Mouse (Mus musculus): ENCODE results near the gene Sh2d4b. TPM values are rescaled to one million over a fixed set of nuclear protein-coding genes. Genes with fewer than 3 reads are reported as not detected.
A peak's percentile ranks its signal among the peaks of the same experiment; 100 is the strongest.

Gene Sh2d4b
- total RNA-seq, 2 experiments from 2014 or later = 5.8 to 6.7 TPM

DNA sequence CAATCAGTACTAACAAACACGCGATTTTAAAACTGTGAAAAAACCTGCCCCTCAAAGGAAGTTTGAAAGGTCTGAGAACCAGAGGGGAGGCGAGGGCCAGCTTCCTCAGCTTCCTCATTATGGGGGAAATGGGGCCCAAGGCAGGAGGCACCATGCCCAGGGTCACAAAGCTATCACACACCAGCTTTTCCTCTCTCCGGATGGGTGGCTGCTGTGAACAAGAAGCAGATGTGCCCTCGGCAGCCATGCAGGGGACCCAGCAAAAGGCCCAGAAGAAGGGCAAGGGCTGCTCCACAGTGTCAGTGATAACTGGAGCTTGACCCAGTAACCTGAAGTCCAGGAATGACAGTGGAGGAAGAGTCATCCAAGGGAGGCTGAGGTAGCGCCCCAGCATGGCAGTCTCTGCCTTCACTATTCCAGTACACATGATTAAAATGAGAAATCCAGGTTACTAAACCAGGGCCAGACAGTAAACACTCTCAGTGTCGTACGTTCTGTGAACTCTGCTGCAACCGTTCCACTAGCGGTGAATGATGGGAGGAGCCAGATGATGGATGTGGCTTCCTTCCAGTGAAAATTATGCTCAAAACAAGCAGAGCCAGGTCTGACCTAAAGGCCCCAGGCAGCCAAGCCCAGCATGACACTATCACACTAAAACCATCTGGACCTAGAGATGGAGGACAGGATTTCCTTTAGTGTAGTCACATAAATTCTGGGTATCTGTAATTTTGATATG is 31.5 kb upstream of the Sh2d4b start:
- DNase-seq (ENCODE audit: extremely low spot score in 1 of 2, low spot score in 2 of 2) = no peak
- Histone ChIP-seq H3K4me3 (no peak overlapping the region), H3K27ac (peak overlapping the region; percentile 20; the same call in 1 of the 2 replicates)
- no peak for TF ChIP-seq CTCF (IDR thresholded peaks at IDR 0.05)
- intact Hi-C loops (cut with DNase I) = no loop called here

DNA sequence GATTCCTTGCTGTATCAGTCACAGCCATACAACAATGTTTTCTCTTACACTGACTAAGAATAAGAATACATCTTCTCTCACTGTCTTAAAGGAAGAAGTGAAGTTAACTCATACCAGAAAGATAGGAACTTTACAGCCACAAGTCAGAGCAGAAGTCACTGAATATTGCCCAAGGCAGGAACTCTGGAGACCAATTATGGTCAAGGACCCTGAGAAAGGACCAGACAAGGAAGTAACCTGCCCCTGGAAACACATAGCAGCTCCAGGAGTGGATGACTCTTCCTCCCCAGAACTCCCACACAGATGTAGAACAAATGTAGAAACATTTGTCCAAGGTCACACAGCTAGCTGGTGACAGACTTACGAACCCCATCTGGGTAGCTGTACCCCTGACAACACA is 28.2 kb upstream of the Sh2d4b start:
- intact Hi-C loops (cut with DNase I) = no loop called here
- Histone ChIP-seq H3K27ac (no peak overlapping the region), H3K4me3 (no peak overlapping the region)
- DNase-seq (ENCODE audit: extremely low spot score in 1 of 2, low spot score in 2 of 2) = no peak
- no peak for TF ChIP-seq CTCF (IDR thresholded peaks at IDR 0.05)

DNA sequence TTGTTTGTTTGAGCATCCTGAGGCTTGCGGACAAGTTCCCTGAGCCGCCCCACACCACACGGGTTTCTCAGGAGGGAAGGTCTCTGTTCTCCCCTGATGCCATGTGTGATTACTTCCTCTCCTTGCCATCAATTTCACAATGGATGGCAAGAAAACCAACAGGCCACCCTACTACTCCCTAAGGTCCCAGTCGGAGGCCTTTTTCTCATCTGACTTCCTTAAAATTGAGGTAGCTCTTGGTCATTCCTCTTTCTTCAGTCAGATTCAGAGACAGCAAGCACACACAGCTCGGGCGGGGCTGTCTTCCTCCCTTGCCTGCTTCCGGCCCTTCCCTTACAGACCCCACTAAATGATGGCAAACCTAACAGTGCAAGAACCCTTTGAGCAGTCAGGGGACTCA is 26.5 kb upstream of the Sh2d4b start:
- no peak for TF ChIP-seq CTCF (IDR thresholded peaks at IDR 0.05)
- no peak for DNase-seq (ENCODE audit: extremely low spot score in 1 of 2, low spot score in 2 of 2)
- intact Hi-C loops (cut with DNase I) = no loop called here

DNA sequence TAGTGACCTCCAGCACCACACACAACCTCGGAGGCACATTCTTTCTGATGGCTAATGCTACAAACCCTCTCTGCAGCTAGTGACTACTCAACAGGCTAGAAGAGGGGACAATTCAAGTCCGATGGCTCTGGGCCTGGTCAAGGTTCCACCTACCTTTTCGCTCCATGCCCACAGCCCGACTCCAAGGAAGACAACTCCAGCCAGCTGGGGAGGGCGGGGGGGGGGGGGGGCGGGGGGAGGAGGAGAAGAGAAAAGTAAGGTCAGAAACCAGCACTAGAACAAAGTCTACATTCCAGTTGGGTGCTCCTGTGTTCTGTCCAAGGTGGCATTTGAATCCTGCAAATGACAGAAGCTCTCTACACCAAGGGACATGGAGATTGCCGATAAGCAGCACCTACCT is 25.4 kb upstream of the Sh2d4b start:
- intact Hi-C loops (cut with DNase I) = no loop called here
- no peak for DNase-seq (ENCODE audit: extremely low spot score in 1 of 2, low spot score in 2 of 2)
- no peak overlapping the region for H3K4me3 ChIP-seq
- TF ChIP-seq CTCF (IDR thresholded peaks at IDR 0.05) = no peak
- H3K27ac ChIP-seq = no peak overlapping the region

More for the DNA sequence above, 26.5 kb upstream of the Sh2d4b start:
- Histone ChIP-seq H3K4me3 (no peak overlapping the region), H3K27ac (no peak overlapping the region; the same call in 1 of the 2 replicates)

DNA sequence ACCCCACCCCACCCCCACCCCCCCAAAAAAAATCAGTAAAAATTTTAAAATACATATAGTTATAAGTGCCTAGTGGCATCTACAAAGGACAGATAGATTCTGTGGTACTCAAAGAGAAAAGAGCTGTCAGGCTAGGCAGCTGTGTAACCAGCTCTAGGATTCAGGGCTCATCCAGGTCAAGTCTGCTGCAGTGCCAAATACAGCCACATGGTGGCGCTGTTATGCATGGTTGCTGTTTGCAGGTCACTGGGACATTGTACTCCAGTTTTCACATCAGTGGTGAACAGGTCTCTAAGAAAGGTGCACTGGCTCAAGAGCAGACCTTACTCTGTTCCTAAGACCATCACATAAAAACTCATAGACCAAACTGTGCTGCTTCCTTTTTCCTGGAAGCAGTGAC is 24.6 kb upstream of the Sh2d4b start:
- Histone ChIP-seq H3K4me3 (no peak overlapping the region), H3K27ac (no peak overlapping the region)
- intact Hi-C loops (cut with DNase I) = loop anchor here (1.0 to 2.0 kb wide), 3 partner anchors 49 to 115 kb away; partner anchors contain the start of gene Tspan14
- peak; percentile 99 for TF ChIP-seq CTCF (IDR thresholded peaks at IDR 0.05)
- DNase-seq (ENCODE audit: extremely low spot score in 1 of 2, low spot score in 2 of 2) = peak; percentile 84 to 93

DNA sequence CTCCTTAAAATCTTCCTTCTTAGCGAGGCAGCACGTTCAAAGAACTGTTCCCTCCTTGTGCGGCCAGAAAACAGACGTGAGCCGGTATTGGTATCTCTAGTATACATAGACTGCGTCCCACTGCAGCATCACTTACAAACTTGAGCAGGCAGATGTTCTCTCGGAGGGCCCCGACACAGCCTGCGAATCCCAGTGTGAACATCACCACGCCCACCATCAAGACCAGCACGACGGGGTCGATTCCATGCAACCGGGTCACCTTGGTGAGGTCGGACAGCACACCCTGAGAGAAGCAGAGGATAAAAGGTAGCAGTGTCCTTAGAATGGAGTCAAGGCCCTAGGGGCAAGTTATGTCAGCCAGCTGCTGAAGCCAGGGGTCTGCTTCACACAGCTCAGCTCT is 23.6 kb upstream of the Sh2d4b start:
- DNase-seq (ENCODE audit: extremely low spot score in 1 of 2, low spot score in 2 of 2) = no peak
- TF ChIP-seq CTCF (IDR thresholded peaks at IDR 0.05) = no peak
- intact Hi-C loops (cut with DNase I) = loop anchor here (1.0 to 2.0 kb wide), 3 partner anchors 50 to 116 kb away; partner anchors contain the start of gene Tspan14
- Histone ChIP-seq H3K27ac (no peak overlapping the region), H3K4me3 (no peak overlapping the region)

DNA sequence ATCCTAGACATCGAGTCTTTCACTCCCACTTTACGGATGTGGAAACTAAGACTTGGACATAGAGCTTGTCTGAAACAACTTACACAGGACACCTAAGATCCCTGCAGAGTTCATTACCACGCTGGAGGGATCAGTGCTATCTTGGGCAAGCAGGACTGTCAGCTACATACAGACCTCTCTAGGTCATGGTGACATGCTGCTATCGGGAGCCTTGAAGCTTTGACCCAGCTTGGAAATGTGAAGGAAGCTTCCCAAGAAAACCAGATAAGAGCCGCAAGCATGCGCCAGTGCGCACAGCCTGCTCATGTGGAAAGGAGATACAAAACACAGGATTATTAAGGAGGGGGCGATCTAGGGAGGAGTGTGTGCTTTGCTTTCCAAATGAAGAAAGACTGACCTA is 22.8 kb upstream of the Sh2d4b start:
- DNase-seq (ENCODE audit: extremely low spot score in 1 of 2, low spot score in 2 of 2) = no peak
- TF ChIP-seq CTCF (IDR thresholded peaks at IDR 0.05) = no peak
- Histone ChIP-seq H3K4me3 (no peak overlapping the region), H3K27ac (no peak overlapping the region)
- intact Hi-C loops (cut with DNase I) = loop anchor here (2.0 kb wide), 2 partner anchors 51 to 117 kb away; partner anchors contain the start of gene Tspan14

DNA sequence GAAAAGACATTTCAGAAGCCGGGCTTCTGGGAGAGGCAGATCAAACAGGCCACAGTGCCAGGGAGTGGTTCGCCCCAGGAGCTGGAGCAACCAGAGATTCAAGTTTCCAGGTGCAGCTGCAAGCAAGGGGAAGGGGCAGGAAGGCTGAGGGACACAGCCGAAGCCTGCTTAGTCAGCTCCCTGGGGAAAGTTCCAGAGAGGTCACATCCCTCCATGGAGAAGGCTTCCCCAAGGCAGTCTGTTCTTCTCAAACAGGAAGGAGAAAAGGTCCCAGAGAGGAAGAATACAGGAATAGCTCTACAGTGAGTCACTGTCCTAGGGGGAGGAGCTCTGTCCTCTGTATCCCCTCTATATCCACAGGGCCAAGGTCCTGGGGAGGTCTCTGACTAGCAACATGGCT is 21.6 kb upstream of the Sh2d4b start:
- H3K4me3 ChIP-seq = no peak overlapping the region
- H3K27ac ChIP-seq = no peak overlapping the region
- intact Hi-C loops (cut with DNase I) = no loop called here
- TF ChIP-seq CTCF (IDR thresholded peaks at IDR 0.05) = no peak
- no peak for DNase-seq (ENCODE audit: extremely low spot score in 1 of 2, low spot score in 2 of 2)

DNA sequence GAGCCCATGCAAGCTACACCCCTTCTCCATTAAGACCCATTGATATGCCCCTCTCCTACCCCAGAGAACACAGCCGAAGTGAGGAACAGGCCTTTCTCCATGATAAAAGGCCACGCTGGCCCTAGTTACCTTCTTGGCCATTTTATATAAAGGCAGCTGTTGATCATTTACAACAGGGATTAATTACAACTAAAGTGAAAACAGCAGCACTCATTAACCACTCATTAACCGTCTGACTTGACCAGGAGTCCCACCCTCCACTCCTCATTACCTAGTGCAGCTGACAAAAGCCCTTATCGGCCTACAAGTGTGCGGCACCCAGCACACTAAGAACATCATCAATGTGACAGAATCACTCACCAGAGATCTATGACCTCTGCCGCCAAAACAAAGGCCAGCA is 20.6 kb upstream of the Sh2d4b start:
- Histone ChIP-seq H3K4me3 (no peak overlapping the region), H3K27ac (no peak overlapping the region)
- no peak for TF ChIP-seq CTCF (IDR thresholded peaks at IDR 0.05)
- DNase-seq (ENCODE audit: extremely low spot score in 1 of 2, low spot score in 2 of 2) = no peak
- intact Hi-C loops (cut with DNase I) = no loop called here

DNA sequence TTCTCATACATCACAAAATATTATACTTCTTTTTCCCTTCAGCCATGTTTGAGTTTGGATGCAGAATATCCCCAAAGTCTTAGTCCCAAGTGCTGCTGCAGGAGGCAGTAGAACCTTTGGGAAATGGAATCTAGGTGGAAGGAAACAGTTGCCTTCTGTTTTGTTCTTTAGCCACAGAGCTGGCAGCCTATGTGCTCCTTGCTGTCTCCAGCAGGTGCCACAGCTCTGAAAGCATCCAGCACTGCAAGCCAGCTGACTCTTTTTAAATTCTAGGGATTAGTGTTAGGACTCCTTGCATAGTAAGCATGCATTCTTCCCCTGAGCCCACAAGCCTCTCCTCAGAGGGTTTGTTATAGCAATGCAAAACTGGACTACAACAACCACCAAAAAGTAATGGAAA is 18.5 kb upstream of the Sh2d4b start:
- intact Hi-C loops (cut with DNase I) = no loop called here
- DNase-seq (ENCODE audit: extremely low spot score in 1 of 2, low spot score in 2 of 2) = no peak
- peak; percentile 1; the same call in 1 of the 2 replicates for TF ChIP-seq CTCF (IDR thresholded peaks at IDR 0.05)
- Histone ChIP-seq H3K4me3 (no peak overlapping the region), H3K27ac (no peak overlapping the region)

DNA sequence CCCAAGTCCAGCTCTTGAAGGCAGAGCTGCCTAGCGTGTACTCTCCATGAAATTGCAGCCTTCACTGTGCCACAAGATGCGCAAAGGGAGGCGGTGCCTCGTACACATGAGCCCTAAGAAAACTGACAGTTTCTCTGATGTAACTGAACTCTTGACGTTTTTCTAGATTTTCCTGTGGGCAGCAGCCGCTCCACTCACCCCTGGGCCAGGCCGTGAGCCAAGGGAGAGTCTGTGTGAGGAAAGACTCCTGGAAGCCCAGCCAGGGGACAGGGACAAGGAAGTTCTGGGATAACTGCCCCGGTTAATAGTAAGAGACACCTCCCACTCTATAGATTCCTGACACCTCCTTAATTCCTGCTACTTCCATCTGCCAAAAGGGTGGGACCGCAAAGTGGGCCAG is 15.7 kb upstream of the Sh2d4b start:
- Histone ChIP-seq H3K4me3 (no peak overlapping the region), H3K27ac (no peak overlapping the region)
- no peak for TF ChIP-seq CTCF (IDR thresholded peaks at IDR 0.05)
- intact Hi-C loops (cut with DNase I) = no loop called here
- no peak for DNase-seq (ENCODE audit: extremely low spot score in 1 of 2, low spot score in 2 of 2)

DNA sequence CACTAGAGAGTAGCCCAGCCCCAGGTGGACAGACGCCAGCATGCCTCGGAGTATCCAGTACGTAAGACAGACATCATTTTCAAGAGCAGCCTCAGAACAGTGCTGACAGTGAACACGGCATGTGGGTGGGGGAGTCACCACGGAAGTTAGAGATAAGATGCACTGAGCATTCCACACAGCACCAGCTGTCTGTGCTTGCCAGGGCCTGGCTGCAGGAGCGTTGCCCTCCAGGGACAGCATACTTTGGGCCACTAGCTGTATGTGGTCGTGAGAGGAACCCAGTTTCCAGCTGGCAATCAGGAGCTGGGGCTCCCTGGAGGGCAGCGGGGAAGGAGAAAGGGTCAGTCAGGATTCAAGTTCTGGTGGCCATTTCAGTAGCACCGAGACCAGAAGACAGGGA is 13.7 kb upstream of the Sh2d4b start:
- DNase-seq (ENCODE audit: extremely low spot score in 1 of 2, low spot score in 2 of 2) = no peak
- no peak for TF ChIP-seq CTCF (IDR thresholded peaks at IDR 0.05)
- H3K27ac ChIP-seq = no peak overlapping the region
- intact Hi-C loops (cut with DNase I) = no loop called here
- no peak overlapping the region for H3K4me3 ChIP-seq

DNA sequence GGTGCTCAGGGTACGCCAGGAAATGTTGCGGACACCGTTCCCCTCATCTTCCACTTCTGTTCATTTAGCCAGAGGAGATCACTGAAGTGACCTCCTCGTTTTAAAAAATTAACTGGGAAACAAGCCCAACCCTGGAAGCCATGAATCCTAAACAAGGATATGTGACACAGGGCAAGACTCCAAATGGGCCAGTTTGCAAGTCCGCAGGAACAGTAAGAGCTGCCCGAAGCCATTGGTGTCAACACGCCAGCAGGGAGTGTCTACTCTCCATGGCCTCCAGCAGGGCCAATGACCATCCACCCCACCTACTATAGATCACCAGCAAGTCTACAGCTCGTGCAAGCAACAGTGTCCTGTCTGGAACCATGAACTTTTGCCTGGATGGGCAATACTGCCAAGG is 12.7 kb upstream of the Sh2d4b start:
- Histone ChIP-seq H3K27ac (no peak overlapping the region), H3K4me3 (no peak overlapping the region)
- intact Hi-C loops (cut with DNase I) = no loop called here
- no peak for DNase-seq (ENCODE audit: extremely low spot score in 1 of 2, low spot score in 2 of 2)
- no peak for TF ChIP-seq CTCF (IDR thresholded peaks at IDR 0.05)

All from left cerebral cortex, adult 2 months (tissue).